Mouse (Mus musculus) liver, adult 2 months (tissue): ENCODE results near the gene Kazn. TPM values are rescaled to one million over a fixed set of nuclear protein-coding genes. Genes with fewer than 3 reads are reported as not detected.
A peak's percentile ranks its signal among the peaks of the same experiment; 100 is the strongest.

ENCODE experiments used
- DNase-seq: peaks from one replicate; pipeline ENCODE4 v3.0.0-alpha.2; 2011; ENCODE audit warnings: low read depth, low spot score; ENCODE audit errors: extremely low read depth
- H3K27ac ChIP-seq: fragments of 200-500 bp; replicated peaks from 2 replicates; pipeline ENCODE4 v1.5.1; 2012; ENCODE audit warnings: low read depth, mild to moderate bottlenecking, control low read depth, inconsistent platforms, low read length; ENCODE audit not compliant: insufficient read depth
- H3K27me3 ChIP-seq: fragments of 200-500 bp; 2 replicates; pipeline ENCODE4 v1.6.1; 2012; ENCODE audit warnings: mild to moderate bottlenecking, moderate library complexity, low read length, inconsistent platforms; ENCODE audit not compliant: control insufficient read depth, insufficient read depth
- H3K36me3 ChIP-seq: fragments of 200-500 bp; 2 replicates; pipeline ENCODE4 v1.6.1; 2012; ENCODE audit warnings: low read length, inconsistent platforms; ENCODE audit not compliant: control insufficient read depth, insufficient read depth
- H3K4me1 ChIP-seq: fragments of 200-500 bp; 2 replicates; pipeline ENCODE4 v1.6.1; 2011; ENCODE audit warnings: low read length; ENCODE audit not compliant: control insufficient read depth, insufficient read depth
- H3K4me3 ChIP-seq: fragments of 200-500 bp; 2 replicates; pipeline ENCODE4 v1.5.1; 2011; ENCODE audit warnings: low read depth, mild to moderate bottlenecking, control low read depth, low read length, moderate library complexity; ENCODE audit not compliant: insufficient read depth
- H3K79me2 ChIP-seq: fragments of 200-500 bp; 2 replicates; pipeline ENCODE4 v1.6.1; 2012; ENCODE audit warnings: inconsistent platforms, mild to moderate bottlenecking, low read length, moderate library complexity; ENCODE audit not compliant: control insufficient read depth, insufficient read depth
- H3K9ac ChIP-seq: fragments of 200-500 bp; 2 replicates; pipeline ENCODE4 v1.6.1; 2012; ENCODE audit warnings: low read depth, mild to moderate bottlenecking, control low read depth, inconsistent platforms, low read length
- CTCF ChIP-seq: fragments of 200-500 bp; IDR thresholded peaks from 2 replicates; pipeline ENCODE4 v1.5.1; 2011; ENCODE audit warnings: low read depth, low read length, control low read depth
- POLR2A ChIP-seq: fragments of 200-500 bp; IDR thresholded peaks from 2 replicates; pipeline ENCODE4 v1.6.1; 2011; ENCODE audit warnings: low read length, control low read depth; ENCODE audit not compliant: insufficient read depth; ENCODE audit errors: extremely low read depth
- WGBS: fragments of 180-500 bp; shearing (Covaris S2); methylation state at CpG from one replicate; pipeline ENCODE4 v1.1.7; 2018; 5-methylcytosine and 5-hydroxymethylcytosine counted together
- polyA plus RNA-seq: library from polyadenylated mRNA; depleted of rRNA; stranded (reverse); fragments of >200 nt; gene quantifications from 2 replicates; pipeline ENCODE4 v1.2.3, GENCODE M21; 2012
- total RNA-seq: library from RNA; depleted of rRNA; stranded (reverse); fragments of >200 nt; gene quantifications from 2 replicates; pipeline ENCODE4 v1.2.3, GENCODE M21; 2014

Gene Kazn
- total and polyA plus RNA-seq, 2 experiments: 0.37 to 1.3 TPM

DNA sequence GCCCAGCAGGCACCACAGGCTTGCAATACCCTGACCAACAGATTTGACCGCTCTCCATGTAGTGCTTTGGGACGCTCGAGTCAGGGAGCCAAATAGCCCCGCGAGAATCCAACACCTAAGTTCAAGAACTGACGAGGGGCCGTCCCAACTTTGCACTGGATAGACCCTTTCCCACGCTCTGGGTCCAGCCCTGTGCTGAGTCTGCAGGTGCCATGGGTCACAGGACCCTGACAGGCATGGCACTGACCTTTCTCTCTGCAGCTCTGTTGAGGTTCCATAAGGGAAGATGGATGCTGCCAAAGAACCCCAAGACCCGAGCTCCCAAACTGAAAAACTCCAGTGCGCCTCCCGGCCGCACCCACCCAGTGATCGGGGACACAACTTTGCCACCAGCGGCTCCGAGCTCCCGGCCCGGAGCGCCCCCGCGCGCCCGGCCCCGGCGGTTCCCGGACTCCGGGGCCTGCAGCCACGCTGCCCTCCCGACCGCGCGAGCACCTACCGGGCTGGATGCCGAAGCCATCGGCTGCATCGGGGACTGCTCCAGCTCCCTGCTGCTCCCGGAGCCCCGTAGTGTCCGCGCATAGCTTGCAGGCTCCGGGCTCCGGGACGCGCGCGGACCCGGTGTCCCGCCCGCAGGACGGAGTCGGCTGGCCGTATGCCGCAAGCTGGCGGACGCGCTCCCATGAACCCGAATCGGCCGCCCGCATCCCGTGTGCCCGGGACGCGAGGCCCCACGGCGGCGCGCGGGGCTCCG lies 538 bp downstream of the Kazn start:
- peaks cover 7% of the 10 kb centered on the region; the same call in 1 of the 2 replicates for H3K4me1 ChIP-seq
- H3K36me3 ChIP-seq: no peaks in the 10 kb centered on the region
- WGBS: 1% methylated on average over 69 of the region's 69 CpGs
- peak overlapping the region; percentile 76 for H3K9ac ChIP-seq
- H3K27me3 ChIP-seq: no peaks in the 10 kb centered on the region
- no peaks in the 10 kb centered on the region for H3K79me2 ChIP-seq
- no peak for TF ChIP-seq POLR2A
- TF ChIP-seq CTCF: no peak
- H3K4me3 ChIP-seq: peak overlapping the region; percentile 78
- no peak overlapping the region for H3K27ac ChIP-seq
- DNase-seq: no peak

DNA sequence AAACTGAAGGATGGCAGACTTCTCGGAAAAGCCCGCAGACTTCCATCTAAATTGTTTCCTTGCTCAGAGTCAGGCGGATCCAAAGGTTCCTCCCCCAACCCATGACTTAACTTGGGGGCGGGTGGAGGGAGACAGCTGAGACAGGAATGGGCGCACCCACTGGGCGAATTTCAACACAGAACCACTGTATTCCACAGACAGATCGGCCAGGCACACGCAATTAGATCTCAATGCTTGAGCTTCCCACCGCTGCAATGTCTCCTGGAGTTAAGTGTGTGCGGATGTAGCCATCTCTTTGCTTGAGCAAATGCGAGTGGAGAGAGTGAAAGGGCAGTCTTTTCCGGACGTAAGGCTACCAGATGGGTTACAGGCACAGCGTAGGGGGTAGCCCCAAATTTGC lies 1.2 kb downstream of the Kazn start:
- Histone ChIP-seq H3K4me1 (peaks cover 7% of the 10 kb centered on the region; the same call in 1 of the 2 replicates), H3K27me3 (no peaks in the 10 kb centered on the region), H3K36me3 (no peaks in the 10 kb centered on the region), H3K79me2 (no peaks in the 10 kb centered on the region), H3K4me3 (peak overlapping the region; percentile 78), H3K27ac (no peak overlapping the region), H3K9ac (peak overlapping the region; percentile 76)
- 27% methylated on average over 14 of the region's 14 CpGs for WGBS
- no peak for DNase-seq
- TF ChIP-seq CTCF (no peak), POLR2A (no peak)

GRCm38 (mm10) chr4:142236681-142237080 lies 2.5 kb downstream of the Kazn start:
- WGBS: 68% methylated on average over 4 of the region's 4 CpGs
- no peak for TF ChIP-seq POLR2A
- TF ChIP-seq CTCF: no peak
- H3K36me3 ChIP-seq: no peaks in the 10 kb centered on the region
- no peaks in the 10 kb centered on the region for H3K27me3 ChIP-seq
- no peak overlapping the region for H3K27ac ChIP-seq
- DNase-seq: no peak
- H3K79me2 ChIP-seq: no peaks in the 10 kb centered on the region
- H3K4me3 ChIP-seq: no peak overlapping the region
- no peak overlapping the region for H3K9ac ChIP-seq
- peaks cover 7% of the 10 kb centered on the region; the same call in 1 of the 2 replicates for H3K4me1 ChIP-seq

DNA sequence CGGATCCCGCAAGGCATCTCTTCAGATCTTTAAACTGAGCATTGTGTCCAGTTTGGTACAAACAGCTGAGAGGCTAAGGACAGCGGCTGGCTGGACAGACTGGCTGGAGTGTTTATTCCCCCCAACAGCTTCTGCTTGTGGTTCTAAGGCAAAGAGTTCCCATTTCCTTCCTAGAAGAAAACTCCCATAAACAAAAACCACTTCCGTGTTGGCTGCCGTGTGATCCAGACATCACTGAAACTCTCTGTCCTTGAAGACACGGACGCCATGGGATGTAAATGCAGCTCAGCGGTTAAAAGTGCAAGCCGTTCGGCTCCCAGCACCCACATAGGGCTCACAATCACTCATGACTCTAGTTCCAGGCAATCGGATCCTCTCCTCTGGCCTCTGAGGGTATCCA lies 3.8 kb downstream of the Kazn start:
- Histone ChIP-seq H3K27ac (no peak overlapping the region), H3K4me1 (peaks cover 7% of the 10 kb centered on the region; the same call in 1 of the 2 replicates), H3K36me3 (no peaks in the 10 kb centered on the region), H3K79me2 (no peaks in the 10 kb centered on the region), H3K4me3 (no peak overlapping the region), H3K9ac (no peak overlapping the region), H3K27me3 (no peaks in the 10 kb centered on the region)
- DNase-seq: peak; percentile 10
- 76% methylated on average over 11 of the region's 11 CpGs for WGBS
- TF ChIP-seq POLR2A (no peak), CTCF (no peak)

- no peak overlapping the region for H3K9ac ChIP-seq
- WGBS: 90% methylated on average over 9 of the region's 9 CpGs
- H3K79me2 ChIP-seq: no peaks in the 10 kb centered on the region
- no peak for TF ChIP-seq CTCF
- no peak for TF ChIP-seq POLR2A
- H3K4me3 ChIP-seq: no peak overlapping the region
- H3K4me1 ChIP-seq: peaks cover 7% of the 10 kb centered on the region; the same call in 1 of the 2 replicates
- no peaks in the 10 kb centered on the region for H3K27me3 ChIP-seq
- DNase-seq: no peak
- H3K27ac ChIP-seq: no peak overlapping the region
- H3K36me3 ChIP-seq: no peaks in the 10 kb centered on the region
Measured at GRCm38 (mm10) chr4:142234828-142235227, 4.4 kb downstream of the Kazn start.
